Mouse (Mus musculus): ENCODE results near the gene Rasl10a. TPM values are rescaled to one million over a fixed set of nuclear protein-coding genes. Genes with fewer than 3 reads are reported as not detected.
"Not testable (repeated sequence)": the region's sequence is repeated elsewhere in the genome, so short reads cannot be mapped to it uniquely, and the experiment has no call there.

The Rasl10a gene
- total and polyA plus RNA-seq, 2 experiments from 2014 or later: 2.3 to 5.3 TPM

GRCm38 (mm10) chr11:5068126-5068971, 10.4 kb downstream of the Rasl10a start:
- TF ChIP-seq CTCF (IDR thresholded peaks at IDR 0.05; ENCODE audit: low read depth): no peak
- DNase-seq (no peak), ATAC-seq (no peak)
- no peak overlapping the region for H3K4me3 ChIP-seq (ENCODE audit: low read depth, low read length)
- no peak overlapping the region for H3K27ac ChIP-seq (ENCODE audit: low read depth, low read length)
- 83% methylated on average over 9 of the region's 9 CpGs for whole genome bisulfite sequencing
- no peaks in the 10 kb centered on the region for H3K9me3 ChIP-seq (ENCODE audit: low read length)
- H3K4me1 ChIP-seq (ENCODE audit: insufficient read depth): peaks cover 9% of the 10 kb centered on the region; the same call in 1 of the 2 replicates
- peaks cover 51% of the 10 kb centered on the region for H3K36me3 ChIP-seq (ENCODE audit: insufficient read depth)
- no peak overlapping the region for H3K4me2 ChIP-seq (ENCODE audit: low read depth)
- H3K27me3 ChIP-seq (ENCODE audit: insufficient read depth, low read length): no peaks in the 10 kb centered on the region
- H3K9ac ChIP-seq: no peak overlapping the region

- Histone ChIP-seq H3K9ac (no peak overlapping the region), H3K27me3 (ENCODE audit: insufficient read depth, low read length) (no peaks in the 10 kb centered on the region), H3K4me1 (ENCODE audit: insufficient read depth) (no peaks in the 10 kb centered on the region), H3K9me3 (ENCODE audit: low read length) (no peaks in the 10 kb centered on the region), H3K4me2 (ENCODE audit: low read depth) (no peak overlapping the region), H3K4me3 (ENCODE audit: low read depth, low read length) (no peak overlapping the region), H3K36me3 (ENCODE audit: insufficient read depth) (peaks cover 59% of the 10 kb centered on the region), H3K27ac (ENCODE audit: low read depth, low read length) (no peak overlapping the region)
- DNase-seq (peak; percentile 52), ATAC-seq (peak; percentile 66; the same call in 1 of the 2 replicates)
- TF ChIP-seq CTCF (IDR thresholded peaks at IDR 0.05; ENCODE audit: low read depth): peak; percentile 64
- 65% methylated on average over 4 of the region's 4 CpGs for WGBS
Observed at GRCm38 (mm10) chr11:5074882-5075281, 17.0 kb downstream of the Rasl10a start.

- peak; percentile 28 for TF ChIP-seq CTCF (IDR thresholded peaks at IDR 0.05; ENCODE audit: low read depth)
- DNase-seq: no peak
- Histone ChIP-seq H3K4me1 (ENCODE audit: insufficient read depth) (no peaks in the 10 kb centered on the region), H3K27ac (ENCODE audit: low read depth, low read length) (no peak overlapping the region), H3K9ac (no peak overlapping the region), H3K4me2 (ENCODE audit: low read depth) (no peak overlapping the region), H3K4me3 (ENCODE audit: low read depth, low read length) (no peak overlapping the region), H3K9me3 (ENCODE audit: low read length) (no peaks in the 10 kb centered on the region), H3K27me3 (ENCODE audit: insufficient read depth, low read length) (no peaks in the 10 kb centered on the region), H3K36me3 (ENCODE audit: insufficient read depth) (peaks cover 58% of the 10 kb centered on the region)
- no peak for ATAC-seq
Observed at GRCm38 (mm10) chr11:5075760-5076159, 17.8 kb downstream of the Rasl10a start.

- not testable (repeated sequence) for DNase-seq; ATAC-seq; H3K4me2 ChIP-seq (ENCODE audit: low read depth); H3K9ac ChIP-seq; H3K4me1 ChIP-seq (ENCODE audit: insufficient read depth); H3K27ac ChIP-seq (ENCODE audit: low read depth, low read length); H3K4me3 ChIP-seq (ENCODE audit: low read depth, low read length); H3K9me3 ChIP-seq (ENCODE audit: low read length); H3K27me3 ChIP-seq (ENCODE audit: insufficient read depth, low read length)
- H3K36me3 ChIP-seq (ENCODE audit: insufficient read depth): peaks cover 52% of the 10 kb centered on the region
- 92% methylated on average over 4 of the region's 5 CpGs for WGBS
Observed at GRCm38 (mm10) chr11:5076843-5077242, 18.9 kb downstream of the Rasl10a start.

GRCm38 (mm10) chr11:5089147-5089546, 31.2 kb downstream of the Rasl10a start:
- no peaks in the 10 kb centered on the region for H3K27me3 ChIP-seq (ENCODE audit: insufficient read depth, low read length)
- H3K9me3 ChIP-seq (ENCODE audit: low read length): no peaks in the 10 kb centered on the region
- TF ChIP-seq CTCF (IDR thresholded peaks at IDR 0.05; ENCODE audit: low read depth): no peak
- no peak for ATAC-seq
- 97% methylated on average over 1 of the region's 1 CpGs for WGBS
- no peak for DNase-seq
- peaks cover 67% of the 10 kb centered on the region for H3K36me3 ChIP-seq (ENCODE audit: insufficient read depth)
- H3K9ac ChIP-seq: no peak overlapping the region
- no peaks in the 10 kb centered on the region for H3K4me1 ChIP-seq (ENCODE audit: insufficient read depth)
- no peak overlapping the region for H3K27ac ChIP-seq (ENCODE audit: low read depth, low read length)
- H3K4me2 ChIP-seq (ENCODE audit: low read depth): no peak overlapping the region
- H3K4me3 ChIP-seq (ENCODE audit: low read depth, low read length): no peak overlapping the region

- Histone ChIP-seq H3K4me3 (ENCODE audit: low read depth, low read length) (no peak overlapping the region), H3K9ac (no peak overlapping the region), H3K27ac (ENCODE audit: low read depth, low read length) (no peak overlapping the region), H3K27me3 (ENCODE audit: insufficient read depth, low read length) (no peaks in the 10 kb centered on the region), H3K4me2 (ENCODE audit: low read depth) (no peak overlapping the region), H3K36me3 (ENCODE audit: insufficient read depth) (peaks cover 43% of the 10 kb centered on the region), H3K9me3 (ENCODE audit: low read length) (no peaks in the 10 kb centered on the region), H3K4me1 (ENCODE audit: insufficient read depth) (peaks cover 3% of the 10 kb centered on the region; the same call in 1 of the 2 replicates)
- ATAC-seq (peak; percentile 54; the same call in 1 of the 2 replicates), DNase-seq (no peak)
- peak; percentile 49 for TF ChIP-seq CTCF (IDR thresholded peaks at IDR 0.05; ENCODE audit: low read depth)
- 36% methylated on average over 2 of the region's 2 CpGs for WGBS
Observed at GRCm38 (mm10) chr11:5091706-5092105, 33.8 kb downstream of the Rasl10a start.

- peaks cover 14% of the 10 kb centered on the region; the same call in 1 of the 2 replicates for H3K4me1 ChIP-seq (ENCODE audit: insufficient read depth)
- ATAC-seq: no peak
- no peak for DNase-seq
- 66% methylated on average over 5 of the region's 5 CpGs for WGBS
- H3K27ac ChIP-seq (ENCODE audit: low read depth, low read length): no peak overlapping the region
- no peak overlapping the region for H3K4me2 ChIP-seq (ENCODE audit: low read depth)
- no peaks in the 10 kb centered on the region for H3K9me3 ChIP-seq (ENCODE audit: low read length)
- no peaks in the 10 kb centered on the region for H3K27me3 ChIP-seq (ENCODE audit: insufficient read depth, low read length)
- no peak overlapping the region for H3K4me3 ChIP-seq (ENCODE audit: low read depth, low read length)
- TF ChIP-seq CTCF (IDR thresholded peaks at IDR 0.05; ENCODE audit: low read depth): no peak
- no peak overlapping the region for H3K9ac ChIP-seq
- H3K36me3 ChIP-seq (ENCODE audit: insufficient read depth): peaks cover 14% of the 10 kb centered on the region
Observed at GRCm38 (mm10) chr11:5095877-5096276, 37.9 kb downstream of the Rasl10a start.
